Mouse (Mus musculus): ENCODE results near the gene Clec4f. TPM values are rescaled to one million over a fixed set of nuclear protein-coding genes. Genes with fewer than 3 reads are reported as not detected.
"Not testable (repeated sequence)": the region's sequence is repeated elsewhere in the genome, so short reads cannot be mapped to it uniquely, and the experiment has no call there.

The Clec4f gene
- polyA plus RNA-seq, 1 experiment from 2014 or later, result 0.07 TPM

- H3K9me3 ChIP-seq (ENCODE audit: low read length), result no peaks in the 10 kb centered on the region
- no peak overlapping the region for H3K27ac ChIP-seq (ENCODE audit: low read length)
- 76% methylated on average over 1 of the region's 1 CpGs for WGBS
- H3K27me3 ChIP-seq (ENCODE audit: insufficient read depth, low read length), result peaks cover 3% of the 10 kb centered on the region; the same call in 1 of the 2 replicates
- no peaks in the 10 kb centered on the region for H3K4me1 ChIP-seq (ENCODE audit: insufficient read depth, low read length)
- no peak overlapping the region for H3K4me3 ChIP-seq (ENCODE audit: low read length)
- no peak for ATAC-seq (ENCODE audit: low FRiP score, low TSS enrichment)
- no peaks in the 10 kb centered on the region for H3K36me3 ChIP-seq (ENCODE audit: insufficient read depth, low read length)
- no peak overlapping the region for H3K9ac ChIP-seq (replicated peaks; ENCODE audit: low read length)
- H3K4me2 ChIP-seq (replicated peaks; ENCODE audit: low read depth, low read length), result no peak overlapping the region
Measured at GRCm38 (mm10) chr6:83635329-83635728, 20.7 kb downstream of the Clec4f start.

DNA sequence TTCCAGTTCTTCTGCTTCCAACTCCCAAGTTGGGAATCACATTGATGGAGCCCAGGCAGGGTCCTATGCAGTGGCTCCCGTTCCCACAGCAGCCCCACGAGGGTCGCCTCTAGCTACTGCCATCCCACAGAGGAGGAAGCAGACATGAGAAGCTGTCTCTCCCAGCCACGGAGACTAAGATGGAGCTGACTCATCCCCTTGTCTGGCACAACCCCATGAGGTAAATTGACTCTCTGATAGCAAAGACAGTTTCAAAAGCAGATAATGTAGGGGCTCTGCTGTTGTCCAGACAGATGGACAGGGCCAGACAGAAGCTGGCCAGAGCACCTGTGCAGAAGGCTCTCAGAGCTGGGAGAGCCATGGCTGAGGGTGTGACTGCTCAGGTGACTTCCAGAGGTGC, 21.4 kb downstream of the Clec4f start:
- not testable (repeated sequence) for H3K27me3 ChIP-seq (ENCODE audit: insufficient read depth, low read length); ATAC-seq (ENCODE audit: low FRiP score, low TSS enrichment); H3K4me1 ChIP-seq (ENCODE audit: insufficient read depth, low read length); H3K9me3 ChIP-seq (ENCODE audit: low read length); H3K4me3 ChIP-seq (ENCODE audit: low read length); H3K9ac ChIP-seq (replicated peaks; ENCODE audit: low read length); H3K36me3 ChIP-seq (ENCODE audit: insufficient read depth, low read length); H3K27ac ChIP-seq (ENCODE audit: low read length); H3K4me2 ChIP-seq (replicated peaks; ENCODE audit: low read depth, low read length)
- 66% methylated on average over 4 of the region's 4 CpGs for WGBS

DNA sequence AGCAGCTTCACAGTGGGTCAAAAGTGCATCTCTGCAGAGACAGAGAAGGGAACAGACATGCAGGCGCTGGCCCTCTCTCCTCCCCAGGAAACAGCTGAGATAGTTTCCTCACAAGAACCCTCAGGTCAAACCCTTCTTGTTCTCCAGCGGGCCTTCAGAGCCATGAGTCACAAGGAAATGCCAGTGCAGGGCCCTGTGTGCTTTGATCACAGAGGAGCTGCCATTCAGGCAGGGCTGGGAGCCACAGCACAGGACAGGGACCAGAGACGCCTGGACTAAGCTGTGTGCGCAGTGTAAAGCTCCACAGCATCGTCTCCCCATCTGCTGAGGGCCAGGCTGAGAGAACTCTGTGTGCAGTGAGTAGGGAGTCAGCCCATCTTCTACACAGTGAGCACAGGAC, 21.9 kb downstream of the Clec4f start:
- not testable (repeated sequence) for H3K27me3 ChIP-seq (ENCODE audit: insufficient read depth, low read length); H3K4me1 ChIP-seq (ENCODE audit: insufficient read depth, low read length); H3K9me3 ChIP-seq (ENCODE audit: low read length); H3K9ac ChIP-seq (replicated peaks; ENCODE audit: low read length); H3K36me3 ChIP-seq (ENCODE audit: insufficient read depth, low read length); H3K4me3 ChIP-seq (ENCODE audit: low read length); H3K27ac ChIP-seq (ENCODE audit: low read length); H3K4me2 ChIP-seq (replicated peaks; ENCODE audit: low read depth, low read length)
- 0 out of 2 replicates have a peak, but pooled peaks have one; percentile 39 for ATAC-seq (ENCODE audit: low FRiP score, low TSS enrichment)
- WGBS, result 35% methylated on average over 5 of the region's 5 CpGs

- no peaks in the 10 kb centered on the region for H3K36me3 ChIP-seq (ENCODE audit: insufficient read depth, low read length)
- WGBS, result 76% methylated on average over 4 of the region's 4 CpGs
Measured at GRCm38 (mm10) chr6:83631815-83632214, 24.2 kb downstream of the Clec4f start.

GRCm38 (mm10) chr6:83626781-83627180, 29.2 kb downstream of the Clec4f start:
- no peak overlapping the region for H3K9ac ChIP-seq (replicated peaks; ENCODE audit: low read length)
- no peak overlapping the region for H3K4me2 ChIP-seq (replicated peaks; ENCODE audit: low read depth, low read length)
- no peaks in the 10 kb centered on the region for H3K27me3 ChIP-seq (ENCODE audit: insufficient read depth, low read length)
- ATAC-seq (ENCODE audit: low FRiP score, low TSS enrichment), result no peak
- no peak overlapping the region for H3K4me3 ChIP-seq (ENCODE audit: low read length)
- no peaks in the 10 kb centered on the region for H3K9me3 ChIP-seq (ENCODE audit: low read length)
- 63% methylated on average over 17 of the region's 17 CpGs for WGBS
- H3K36me3 ChIP-seq (ENCODE audit: insufficient read depth, low read length), result no peaks in the 10 kb centered on the region
- H3K27ac ChIP-seq (ENCODE audit: low read length), result no peak overlapping the region
- no peaks in the 10 kb centered on the region for H3K4me1 ChIP-seq (ENCODE audit: insufficient read depth, low read length)

More at GRCm38 (mm10) chr6:83631815-83632214, 24.2 kb downstream of the Clec4f start:
- Histone ChIP-seq H3K9ac (replicated peaks; ENCODE audit: low read length) (no peak overlapping the region), H3K4me2 (replicated peaks; ENCODE audit: low read depth, low read length) (no peak overlapping the region), H3K4me1 (ENCODE audit: insufficient read depth, low read length) (no peaks in the 10 kb centered on the region), H3K27me3 (ENCODE audit: insufficient read depth, low read length) (no peaks in the 10 kb centered on the region), H3K27ac (ENCODE audit: low read length) (no peak overlapping the region), H3K9me3 (ENCODE audit: low read length) (no peaks in the 10 kb centered on the region), H3K4me3 (ENCODE audit: low read length) (no peak overlapping the region)
- ATAC-seq (ENCODE audit: low FRiP score, low TSS enrichment), result no peak

GRCm38 (mm10) chr6:83619955-83620354, 36.0 kb downstream of the Clec4f start:
- H3K4me1 ChIP-seq (ENCODE audit: insufficient read depth, low read length), result no peaks in the 10 kb centered on the region
- no peaks in the 10 kb centered on the region for H3K27me3 ChIP-seq (ENCODE audit: insufficient read depth, low read length)
- no peak overlapping the region for H3K4me2 ChIP-seq (replicated peaks; ENCODE audit: low read depth, low read length)
- ATAC-seq (ENCODE audit: low FRiP score, low TSS enrichment), result no peak
- H3K36me3 ChIP-seq (ENCODE audit: insufficient read depth, low read length), result no peaks in the 10 kb centered on the region
- no peak overlapping the region for H3K4me3 ChIP-seq (ENCODE audit: low read length)
- H3K9ac ChIP-seq (replicated peaks; ENCODE audit: low read length), result no peak overlapping the region
- no peaks in the 10 kb centered on the region for H3K9me3 ChIP-seq (ENCODE audit: low read length)
- WGBS, result 51% methylated on average over 9 of the region's 9 CpGs
- no peak overlapping the region for H3K27ac ChIP-seq (ENCODE audit: low read length)

GRCm38 (mm10) chr6:83617581-83618335, 38.2 kb downstream of the Clec4f start:
- H3K27me3 ChIP-seq (ENCODE audit: insufficient read depth, low read length), result no peaks in the 10 kb centered on the region
- no peak overlapping the region for H3K9ac ChIP-seq (replicated peaks; ENCODE audit: low read length)
- no peaks in the 10 kb centered on the region for H3K36me3 ChIP-seq (ENCODE audit: insufficient read depth, low read length)
- no peak overlapping the region for H3K27ac ChIP-seq (ENCODE audit: low read length)
- H3K4me3 ChIP-seq (ENCODE audit: low read length), result no peak overlapping the region
- no peak overlapping the region for H3K4me2 ChIP-seq (replicated peaks; ENCODE audit: low read depth, low read length)
- H3K4me1 ChIP-seq (ENCODE audit: insufficient read depth, low read length), result no peaks in the 10 kb centered on the region
- H3K9me3 ChIP-seq (ENCODE audit: low read length), result no peaks in the 10 kb centered on the region
- ATAC-seq (ENCODE audit: low FRiP score, low TSS enrichment), result no peak
- WGBS, result 77% methylated on average over 15 of the region's 15 CpGs

DNA sequence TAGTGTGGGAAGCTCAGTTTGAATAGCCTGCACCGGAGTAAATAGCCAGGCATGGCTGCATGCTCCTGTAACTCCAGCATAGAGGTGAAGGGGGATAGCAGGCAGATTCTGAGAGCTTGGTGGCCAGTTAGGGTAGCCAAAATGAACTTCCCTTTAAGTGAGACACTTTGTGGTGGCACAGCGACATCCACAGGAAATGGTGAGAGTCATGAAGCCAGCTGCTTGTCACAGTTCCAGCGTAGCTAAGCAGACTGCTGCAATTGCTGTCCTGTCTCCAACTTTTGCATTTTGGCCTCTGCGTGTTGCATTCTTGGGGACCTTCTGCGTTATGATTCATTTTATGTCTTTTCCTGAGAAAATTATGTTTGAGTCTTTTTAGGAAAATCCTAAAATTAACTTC, 39.5 kb downstream of the Clec4f start:
- no peaks in the 10 kb centered on the region for H3K9me3 ChIP-seq (ENCODE audit: low read length)
- no peaks in the 10 kb centered on the region for H3K4me1 ChIP-seq (ENCODE audit: insufficient read depth, low read length)
- WGBS, result 69% methylated on average over 5 of the region's 5 CpGs
- no peak overlapping the region for H3K27ac ChIP-seq (ENCODE audit: low read length)
- H3K4me3 ChIP-seq (ENCODE audit: low read length), result no peak overlapping the region
- no peaks in the 10 kb centered on the region for H3K27me3 ChIP-seq (ENCODE audit: insufficient read depth, low read length)
- ATAC-seq (ENCODE audit: low FRiP score, low TSS enrichment), result no peak
- H3K36me3 ChIP-seq (ENCODE audit: insufficient read depth, low read length), result no peaks in the 10 kb centered on the region
- no peak overlapping the region for H3K9ac ChIP-seq (replicated peaks; ENCODE audit: low read length)
- H3K4me2 ChIP-seq (replicated peaks; ENCODE audit: low read depth, low read length), result no peak overlapping the region

DNA sequence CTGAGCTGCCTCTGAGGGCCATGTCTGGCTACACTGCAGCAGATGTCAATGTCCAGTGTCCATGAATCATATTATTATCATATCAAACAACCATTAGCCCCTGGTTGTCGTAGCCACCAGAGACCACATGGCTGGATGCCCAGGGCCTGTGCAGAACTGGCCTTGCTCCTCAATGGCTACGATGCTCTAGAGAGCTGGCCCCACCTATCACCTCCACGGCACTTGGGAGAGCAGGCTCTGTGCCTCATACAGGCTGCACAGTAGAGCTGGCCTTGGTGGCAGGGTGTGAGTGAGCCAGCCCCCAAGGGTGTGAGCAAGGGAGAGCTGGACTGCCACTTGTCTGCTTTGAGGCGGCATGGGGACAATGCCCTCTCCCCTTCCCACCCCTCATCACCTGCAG, 41.5 kb downstream of the Clec4f start:
- 86% methylated on average over 4 of the region's 4 CpGs for WGBS
- ATAC-seq (ENCODE audit: low FRiP score, low TSS enrichment), result no peak
- no peaks in the 10 kb centered on the region for H3K36me3 ChIP-seq (ENCODE audit: insufficient read depth, low read length)
- H3K4me3 ChIP-seq (ENCODE audit: low read length), result no peak overlapping the region
- no peaks in the 10 kb centered on the region for H3K4me1 ChIP-seq (ENCODE audit: insufficient read depth, low read length)
- H3K4me2 ChIP-seq (replicated peaks; ENCODE audit: low read depth, low read length), result no peak overlapping the region
- H3K27me3 ChIP-seq (ENCODE audit: insufficient read depth, low read length), result no peaks in the 10 kb centered on the region
- no peaks in the 10 kb centered on the region for H3K9me3 ChIP-seq (ENCODE audit: low read length)
- H3K9ac ChIP-seq (replicated peaks; ENCODE audit: low read length), result no peak overlapping the region
- H3K27ac ChIP-seq (ENCODE audit: low read length), result no peak overlapping the region

- no peaks in the 10 kb centered on the region for H3K9me3 ChIP-seq (ENCODE audit: low read length)
- H3K9ac ChIP-seq (replicated peaks; ENCODE audit: low read length), result no peak overlapping the region
- WGBS, result 95% methylated on average over 1 of the region's 1 CpGs
- no peaks in the 10 kb centered on the region for H3K36me3 ChIP-seq (ENCODE audit: insufficient read depth, low read length)
- H3K4me3 ChIP-seq (ENCODE audit: low read length), result no peak overlapping the region
- H3K27ac ChIP-seq (ENCODE audit: low read length), result no peak overlapping the region
- no peak for ATAC-seq (ENCODE audit: low FRiP score, low TSS enrichment)
- H3K4me2 ChIP-seq (replicated peaks; ENCODE audit: low read depth, low read length), result no peak overlapping the region
- no peaks in the 10 kb centered on the region for H3K4me1 ChIP-seq (ENCODE audit: insufficient read depth, low read length)
- no peaks in the 10 kb centered on the region for H3K27me3 ChIP-seq (ENCODE audit: insufficient read depth, low read length)
Measured at GRCm38 (mm10) chr6:83612976-83613375, 43.0 kb downstream of the Clec4f start.
